Mouse (Mus musculus): ENCODE measurements at regions not wholly inside any gene's neighbourhood (a gene's known extent, or its start where the extent isn't known, plus 50 kb on each side); places are given as distances from the start of the nearest gene placed in this dataset.

GRCm38 (mm10) chr14:105733013-105733728 is 163.4 kb downstream of the Spry2 start:
- H3K4me2 ChIP-seq: peak overlapping the region; percentile 58
- peak overlapping the region; percentile 88 for H3K27ac ChIP-seq
- 2% methylated on average over 12 of the region's 12 CpGs for WGBS
- H3K9ac ChIP-seq (replicated peaks): no peak overlapping the region
- peak overlapping the region; percentile 37; the same call in 1 of the 2 replicates for H3K4me3 ChIP-seq (replicated peaks)
- no peaks in the 10 kb centered on the region for H3K9me3 ChIP-seq
- peaks cover 53% of the 10 kb centered on the region for H3K4me1 ChIP-seq (replicated peaks)
- H3K36me3 ChIP-seq: no peaks in the 10 kb centered on the region
- ATAC-seq (ENCODE audit: insufficient number of reproducible peaks, insufficient read depth, low FRiP score, low TSS enrichment, low read depth): no peak
- H3K27me3 ChIP-seq: no peaks in the 10 kb centered on the region

GRCm38 (mm10) chr14:105732221-105733012 is 164.2 kb downstream of the Spry2 start:
- under 1% methylated on average over 13 of the region's 13 CpGs for WGBS
- H3K36me3 ChIP-seq: no peaks in the 10 kb centered on the region
- peak; percentile 92 for ATAC-seq (ENCODE audit: insufficient number of reproducible peaks, insufficient read depth, low FRiP score, low TSS enrichment, low read depth)
- peak overlapping the region; percentile 88 for H3K27ac ChIP-seq
- H3K4me3 ChIP-seq (replicated peaks): peak overlapping the region; percentile 37
- H3K9me3 ChIP-seq: no peaks in the 10 kb centered on the region
- peak overlapping the region; percentile 28; the same call in 1 of the 2 replicates for H3K9ac ChIP-seq (replicated peaks)
- peak overlapping the region; percentile 58 for H3K4me2 ChIP-seq
- H3K4me1 ChIP-seq (replicated peaks): peaks cover 53% of the 10 kb centered on the region
- no peaks in the 10 kb centered on the region for H3K27me3 ChIP-seq

- no peaks in the 10 kb centered on the region for H3K9me3 ChIP-seq
- H3K4me3 ChIP-seq (replicated peaks): no peak overlapping the region
- no peaks in the 10 kb centered on the region for H3K27me3 ChIP-seq
- ATAC-seq (ENCODE audit: insufficient number of reproducible peaks, insufficient read depth, low FRiP score, low TSS enrichment, low read depth): 0 out of 2 replicates have a peak, but pooled peaks have one; percentile 39
- H3K9ac ChIP-seq (replicated peaks): no peak overlapping the region
- 9% methylated on average over 4 of the region's 4 CpGs for WGBS
- H3K36me3 ChIP-seq: no peaks in the 10 kb centered on the region
- H3K4me2 ChIP-seq: peak overlapping the region; percentile 23
- H3K4me1 ChIP-seq (replicated peaks): peaks cover 51% of the 10 kb centered on the region
- H3K27ac ChIP-seq: no peak overlapping the region
Observed at GRCm38 (mm10) chr14:105730786-105731185, 165.8 kb downstream of the Spry2 start.

GRCm38 (mm10) chr14:105728841-105729240 is 167.8 kb downstream of the Spry2 start:
- Histone ChIP-seq H3K36me3 (no peaks in the 10 kb centered on the region), H3K4me1 (replicated peaks) (peaks cover 39% of the 10 kb centered on the region), H3K27me3 (no peaks in the 10 kb centered on the region), H3K9ac (replicated peaks) (no peak overlapping the region), H3K4me2 (no peak overlapping the region), H3K27ac (no peak overlapping the region), H3K9me3 (no peaks in the 10 kb centered on the region), H3K4me3 (replicated peaks) (no peak overlapping the region)
- 90% methylated on average over 5 of the region's 5 CpGs for WGBS
- no peak for ATAC-seq (ENCODE audit: insufficient number of reproducible peaks, insufficient read depth, low FRiP score, low TSS enrichment, low read depth)

GRCm38 (mm10) chr14:105725741-105726140 is 170.9 kb downstream of the Spry2 start:
- Histone ChIP-seq H3K9ac (replicated peaks) (no peak overlapping the region), H3K4me2 (no peak overlapping the region), H3K27me3 (no peaks in the 10 kb centered on the region), H3K36me3 (no peaks in the 10 kb centered on the region), H3K27ac (no peak overlapping the region), H3K4me3 (replicated peaks) (no peak overlapping the region), H3K4me1 (replicated peaks) (peaks cover 12% of the 10 kb centered on the region), H3K9me3 (no peaks in the 10 kb centered on the region)
- no peak for ATAC-seq (ENCODE audit: insufficient number of reproducible peaks, insufficient read depth, low FRiP score, low TSS enrichment, low read depth)
- 69% methylated on average over 8 of the region's 8 CpGs for WGBS

- peaks cover 10% of the 10 kb centered on the region for H3K4me1 ChIP-seq (replicated peaks)
- no peak overlapping the region for H3K9ac ChIP-seq (replicated peaks)
- no peak overlapping the region for H3K27ac ChIP-seq
- no peaks in the 10 kb centered on the region for H3K9me3 ChIP-seq
- no peaks in the 10 kb centered on the region for H3K36me3 ChIP-seq
- H3K4me2 ChIP-seq: no peak overlapping the region
- H3K4me3 ChIP-seq (replicated peaks): no peak overlapping the region
- no peak for ATAC-seq (ENCODE audit: insufficient number of reproducible peaks, insufficient read depth, low FRiP score, low TSS enrichment, low read depth)
- WGBS: 50% methylated on average over 2 of the region's 2 CpGs
- no peaks in the 10 kb centered on the region for H3K27me3 ChIP-seq
Observed at GRCm38 (mm10) chr14:105722923-105723322, 173.7 kb downstream of the Spry2 start.

GRCm38 (mm10) chr14:105721576-105721975 is 175.0 kb downstream of the Spry2 start:
- no peaks in the 10 kb centered on the region for H3K36me3 ChIP-seq
- no peak overlapping the region for H3K4me3 ChIP-seq (replicated peaks)
- H3K9me3 ChIP-seq: no peaks in the 10 kb centered on the region
- no peak for ATAC-seq (ENCODE audit: insufficient number of reproducible peaks, insufficient read depth, low FRiP score, low TSS enrichment, low read depth)
- H3K4me2 ChIP-seq: no peak overlapping the region
- WGBS: 77% methylated on average over 3 of the region's 3 CpGs
- peaks cover 7% of the 10 kb centered on the region for H3K4me1 ChIP-seq (replicated peaks)
- H3K27ac ChIP-seq: no peak overlapping the region
- H3K27me3 ChIP-seq: no peaks in the 10 kb centered on the region
- H3K9ac ChIP-seq (replicated peaks): no peak overlapping the region

GRCm38 (mm10) chr14:105720816-105721510 is 175.7 kb downstream of the Spry2 start:
- Histone ChIP-seq H3K27ac (no peak overlapping the region), H3K9me3 (no peaks in the 10 kb centered on the region), H3K9ac (replicated peaks) (no peak overlapping the region), H3K4me3 (replicated peaks) (no peak overlapping the region), H3K4me2 (no peak overlapping the region), H3K4me1 (replicated peaks) (0 out of 2 replicates have a peak, but pooled peaks cover 3% of the 10 kb centered on the region), H3K36me3 (no peaks in the 10 kb centered on the region), H3K27me3 (no peaks in the 10 kb centered on the region)
- 86% methylated on average over 6 of the region's 6 CpGs for WGBS
- ATAC-seq (ENCODE audit: insufficient number of reproducible peaks, insufficient read depth, low FRiP score, low TSS enrichment, low read depth): 0 out of 2 replicates have a peak, but pooled peaks have one; percentile 31

GRCm38 (mm10) chr14:105718676-105719441 is 177.8 kb downstream of the Spry2 start:
- Histone ChIP-seq H3K36me3 (no peaks in the 10 kb centered on the region), H3K9me3 (no peaks in the 10 kb centered on the region), H3K9ac (replicated peaks) (no peak overlapping the region), H3K4me1 (replicated peaks) (0 out of 2 replicates have a peak, but pooled peaks cover 3% of the 10 kb centered on the region), H3K4me2 (no peak overlapping the region), H3K4me3 (replicated peaks) (no peak overlapping the region), H3K27me3 (no peaks in the 10 kb centered on the region), H3K27ac (no peak overlapping the region)
- ATAC-seq (ENCODE audit: insufficient number of reproducible peaks, insufficient read depth, low FRiP score, low TSS enrichment, low read depth): no peak
- WGBS: 70% methylated on average over 6 of the region's 6 CpGs

GRCm38 (mm10) chr14:105717821-105718220 is 178.8 kb downstream of the Spry2 start:
- ATAC-seq (ENCODE audit: insufficient number of reproducible peaks, insufficient read depth, low FRiP score, low TSS enrichment, low read depth): no peak
- Histone ChIP-seq H3K9me3 (no peaks in the 10 kb centered on the region), H3K9ac (replicated peaks) (no peak overlapping the region), H3K36me3 (no peaks in the 10 kb centered on the region), H3K4me3 (replicated peaks) (no peak overlapping the region), H3K27ac (no peak overlapping the region), H3K4me1 (replicated peaks) (0 out of 2 replicates have a peak, but pooled peaks cover under 1% of the 10 kb centered on the region), H3K27me3 (no peaks in the 10 kb centered on the region), H3K4me2 (no peak overlapping the region)
- 14% methylated on average over 2 of the region's 2 CpGs for WGBS

Data from limb, embryonic 12.5 days (tissue).